Mouse (Mus musculus) erythroblast, embryonic 14.5 days (primary cell): Measurements from ENCODE around the gene Rab40c.

ENCODE experiments used
- GATA1 ChIP-seq: IDR thresholded peaks from 2 replicates; pipeline ENCODE4 v1.6.1; 2012; ENCODE audit warnings: low read length, inconsistent platforms, mixed read lengths
- TAL1 ChIP-seq: IDR thresholded peaks from 3 replicates; pipeline ENCODE4 v1.6.1; 2012; ENCODE audit warnings: low read length, inconsistent platforms, mixed read lengths

DNA sequence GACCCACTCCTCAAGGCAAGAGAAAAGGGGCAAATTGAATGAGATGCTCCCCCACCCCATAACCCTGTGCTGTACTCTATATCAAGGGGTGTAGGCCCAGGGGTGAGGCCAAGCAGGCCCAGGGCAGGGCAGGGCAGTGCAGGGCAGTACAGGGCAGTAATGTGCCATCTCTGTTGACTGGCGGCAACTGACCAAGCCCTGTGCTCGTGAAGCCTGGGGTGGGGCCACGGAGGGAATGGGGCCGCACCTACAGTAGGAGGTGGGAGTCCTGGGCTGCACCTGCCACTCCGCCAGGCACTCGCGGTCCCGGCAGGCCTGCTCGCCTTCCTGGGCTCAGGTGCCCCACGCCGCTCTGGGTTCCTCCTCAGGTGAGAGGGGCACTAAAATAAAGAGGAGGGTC lies 54.2 kb downstream of the Rab40c start:
- TF ChIP-seq GATA1 (no peak), TAL1 (no peak)
